Mouse (Mus musculus): ENCODE results near the gene Gm21915. TPM values are rescaled to one million over a fixed set of nuclear protein-coding genes. Genes with fewer than 3 reads are reported as not detected.

Gene Gm21915
- not detected in 2 replicates for polyA plus RNA-seq (2012; ENCODE audit: insufficient read depth, insufficient read length, low replicate concordance, missing spikeins)

DNA sequence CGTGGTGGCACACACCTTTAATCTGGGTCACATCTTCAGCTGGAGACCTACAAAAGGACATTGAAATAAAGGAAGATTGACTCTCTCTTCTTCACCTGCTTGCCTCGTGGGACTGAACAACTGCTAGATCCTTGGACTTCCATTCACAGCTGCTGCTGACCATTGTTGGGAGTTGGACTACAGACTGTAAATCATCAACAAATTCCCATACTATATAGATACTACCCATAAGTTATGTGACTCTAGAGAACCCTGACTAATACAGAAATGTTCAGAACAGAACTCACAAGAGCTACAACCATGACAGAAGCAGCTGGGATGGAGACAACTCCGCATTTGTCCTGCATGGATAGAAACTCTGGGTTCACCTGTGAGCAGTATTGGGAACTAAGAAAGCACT, at the start of gene Gm21915:
Gene Gm21915, plus strand, starts transcription at position 301 of the 400 bp plus-strand sequence.
- no peak for TF ChIP-seq POLR2A (IDR thresholded peaks at IDR 0.05; ENCODE audit: insufficient read depth, low read depth, low read length)
- no peak for TF ChIP-seq CTCF (IDR thresholded peaks at IDR 0.05; ENCODE audit: insufficient read depth, low read depth, low read length)
- Histone ChIP-seq H3K4me1 (ENCODE audit: control insufficient read depth, insufficient read depth, low read length) (peaks cover 8% of the 10 kb centered on the region; the same call in 1 of the 2 replicates), H3K27ac (ENCODE audit: insufficient read depth, low read depth, low read length) (no peak within 1 kb of the TSS), H3K4me3 (ENCODE audit: insufficient read depth, low read depth, low read length) (no peak within 1 kb of the TSS)
- WGBS = 91% methylated on average over 3 of the region's 3 CpGs

DNA sequence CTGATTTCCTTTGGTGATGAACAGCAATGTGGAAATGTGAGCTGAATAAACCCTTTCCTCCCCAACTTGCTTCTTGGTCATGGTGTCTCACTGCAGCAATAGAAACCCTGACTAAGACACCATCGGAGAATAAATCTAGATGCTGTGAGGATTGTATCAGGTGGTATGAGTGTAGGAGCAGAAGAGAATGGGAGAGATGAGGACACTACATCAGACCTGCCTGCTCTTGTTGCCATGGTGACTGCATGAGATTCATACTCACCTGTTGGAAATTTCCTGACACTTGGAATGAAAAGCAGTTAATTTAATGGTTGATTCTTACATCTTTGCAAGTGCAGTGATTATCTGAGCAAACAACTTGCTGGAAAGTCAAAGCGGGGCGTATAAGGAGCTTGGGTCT, 48.1 kb upstream of the Gm21915 start:
- peaks cover 2% of the 10 kb centered on the region; the same call in 1 of the 2 replicates for H3K4me1 ChIP-seq (ENCODE audit: control insufficient read depth, insufficient read depth, low read length)
- H3K4me3 ChIP-seq (ENCODE audit: insufficient read depth, low read depth, low read length) = no peak overlapping the region
- no peak overlapping the region for H3K27ac ChIP-seq (ENCODE audit: insufficient read depth, low read depth, low read length)
- WGBS = 94% methylated on average over 3 of the region's 3 CpGs
- no peak for TF ChIP-seq CTCF (IDR thresholded peaks at IDR 0.05; ENCODE audit: insufficient read depth, low read depth, low read length)
- no peak for TF ChIP-seq POLR2A (IDR thresholded peaks at IDR 0.05; ENCODE audit: insufficient read depth, low read depth, low read length)

DNA sequence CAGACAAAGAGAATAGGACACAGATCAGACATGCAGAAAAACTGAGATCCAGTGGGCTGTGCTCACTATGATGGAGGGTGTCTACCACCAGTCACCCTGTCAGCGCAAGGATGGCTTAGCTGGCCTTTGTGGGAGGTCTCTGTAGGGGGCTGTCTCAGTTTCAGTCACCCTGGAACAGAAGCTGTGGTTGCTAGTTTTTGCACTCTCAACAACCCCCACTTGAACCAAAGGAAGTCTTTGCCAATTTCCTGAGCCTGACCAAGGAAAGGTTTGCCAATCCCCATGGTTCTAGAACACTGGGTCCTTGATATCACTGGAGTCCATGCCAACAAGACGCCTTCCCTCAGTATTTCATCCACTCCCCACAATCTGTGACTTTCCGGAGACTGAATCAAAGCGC, 47.6 kb upstream of the Gm21915 start:
- Histone ChIP-seq H3K4me1 (ENCODE audit: control insufficient read depth, insufficient read depth, low read length) (peaks cover 2% of the 10 kb centered on the region; the same call in 1 of the 2 replicates), H3K4me3 (ENCODE audit: insufficient read depth, low read depth, low read length) (no peak overlapping the region), H3K27ac (ENCODE audit: insufficient read depth, low read depth, low read length) (no peak overlapping the region)
- 87% methylated on average over 4 of the region's 4 CpGs for WGBS
- no peak for TF ChIP-seq CTCF (IDR thresholded peaks at IDR 0.05; ENCODE audit: insufficient read depth, low read depth, low read length)
- TF ChIP-seq POLR2A (IDR thresholded peaks at IDR 0.05; ENCODE audit: insufficient read depth, low read depth, low read length) = no peak

DNA sequence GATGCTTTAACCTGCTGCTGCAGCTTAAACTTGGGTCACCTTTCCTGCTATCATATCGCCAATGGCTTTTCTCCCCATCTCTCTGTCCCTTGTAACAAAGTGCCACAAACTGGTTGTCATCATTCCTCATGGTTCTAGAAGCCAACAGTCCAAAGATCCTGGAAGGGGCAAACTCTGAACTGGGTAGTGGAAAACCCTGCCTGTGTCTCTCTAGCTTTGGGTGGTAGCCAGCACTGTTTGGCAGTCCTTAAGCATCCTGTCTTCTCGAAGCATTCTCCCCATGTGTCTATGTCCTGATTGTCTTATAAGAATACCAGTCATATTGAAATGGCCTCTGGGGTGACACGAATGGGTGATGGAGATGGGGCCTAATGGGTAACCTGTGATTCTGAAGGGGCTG, 45.1 kb upstream of the Gm21915 start:
- peaks cover 5% of the 10 kb centered on the region for H3K4me1 ChIP-seq (ENCODE audit: control insufficient read depth, insufficient read depth, low read length)
- no peak overlapping the region for H3K4me3 ChIP-seq (ENCODE audit: insufficient read depth, low read depth, low read length)
- TF ChIP-seq CTCF (IDR thresholded peaks at IDR 0.05; ENCODE audit: insufficient read depth, low read depth, low read length) (no peak), POLR2A (IDR thresholded peaks at IDR 0.05; ENCODE audit: insufficient read depth, low read depth, low read length) (no peak)
- 79% methylated on average over 3 of the region's 3 CpGs for WGBS
- no peak overlapping the region for H3K27ac ChIP-seq (ENCODE audit: insufficient read depth, low read depth, low read length)

DNA sequence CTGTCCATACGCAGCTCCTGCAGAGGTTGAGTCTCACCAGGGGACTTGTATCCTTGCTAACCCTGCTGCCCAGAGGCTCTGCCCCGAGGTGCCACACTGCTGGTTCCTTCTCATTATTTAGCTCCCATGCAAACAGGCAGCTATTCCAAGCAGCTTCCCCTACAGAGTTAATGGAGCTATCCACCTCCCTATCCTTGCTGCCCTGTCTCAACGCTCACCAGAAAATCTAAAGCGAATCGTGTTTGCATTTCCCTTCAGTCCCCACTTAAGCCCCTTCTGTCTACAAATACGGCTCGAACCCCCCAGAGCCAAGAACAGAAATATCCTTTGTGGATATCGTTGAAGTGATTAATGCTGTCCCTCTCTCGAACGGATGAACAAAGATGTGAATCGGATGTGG, 43.8 kb upstream of the Gm21915 start:
- Histone ChIP-seq H3K27ac (ENCODE audit: insufficient read depth, low read depth, low read length) (no peak overlapping the region), H3K4me1 (ENCODE audit: control insufficient read depth, insufficient read depth, low read length) (peaks cover 11% of the 10 kb centered on the region), H3K4me3 (ENCODE audit: insufficient read depth, low read depth, low read length) (no peak overlapping the region)
- 48% methylated on average over 11 of the region's 11 CpGs for WGBS
- no peak for TF ChIP-seq POLR2A (IDR thresholded peaks at IDR 0.05; ENCODE audit: insufficient read depth, low read depth, low read length)
- no peak for TF ChIP-seq CTCF (IDR thresholded peaks at IDR 0.05; ENCODE audit: insufficient read depth, low read depth, low read length)

DNA sequence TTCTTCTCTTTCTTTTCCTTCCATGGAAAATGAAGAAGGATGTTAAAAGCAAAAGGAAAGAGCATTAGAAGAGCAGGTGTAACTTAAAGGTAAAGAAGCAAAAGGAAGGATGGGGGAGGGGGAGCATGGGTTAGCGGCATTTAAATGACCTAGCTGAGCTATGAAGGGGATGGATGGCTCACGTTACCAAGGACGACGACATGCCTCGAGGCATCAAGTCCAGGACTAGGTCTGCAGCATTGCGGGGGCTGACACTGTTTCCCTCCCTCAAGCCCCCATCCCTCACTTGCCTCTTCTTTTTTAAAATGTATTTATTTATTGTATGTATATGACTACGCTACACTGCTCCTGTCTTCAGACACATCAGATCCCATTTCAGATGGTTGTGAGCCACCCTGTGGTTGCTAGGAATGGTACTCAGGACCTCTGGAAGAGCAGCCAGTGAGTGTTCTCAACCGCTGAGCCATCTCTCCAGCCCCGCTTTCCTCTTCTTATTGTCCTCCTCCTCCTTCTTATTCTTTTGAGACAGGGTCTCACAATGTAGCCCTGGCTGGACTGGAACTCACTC, 43.2 kb upstream of the Gm21915 start:
- Histone ChIP-seq H3K4me3 (ENCODE audit: insufficient read depth, low read depth, low read length) (no peak overlapping the region), H3K4me1 (ENCODE audit: control insufficient read depth, insufficient read depth, low read length) (peaks cover 11% of the 10 kb centered on the region), H3K27ac (ENCODE audit: insufficient read depth, low read depth, low read length) (no peak overlapping the region)
- no peak for TF ChIP-seq CTCF (IDR thresholded peaks at IDR 0.05; ENCODE audit: insufficient read depth, low read depth, low read length)
- no peak for TF ChIP-seq POLR2A (IDR thresholded peaks at IDR 0.05; ENCODE audit: insufficient read depth, low read depth, low read length)
- 73% methylated on average over 9 of the region's 9 CpGs for whole genome bisulfite sequencing

DNA sequence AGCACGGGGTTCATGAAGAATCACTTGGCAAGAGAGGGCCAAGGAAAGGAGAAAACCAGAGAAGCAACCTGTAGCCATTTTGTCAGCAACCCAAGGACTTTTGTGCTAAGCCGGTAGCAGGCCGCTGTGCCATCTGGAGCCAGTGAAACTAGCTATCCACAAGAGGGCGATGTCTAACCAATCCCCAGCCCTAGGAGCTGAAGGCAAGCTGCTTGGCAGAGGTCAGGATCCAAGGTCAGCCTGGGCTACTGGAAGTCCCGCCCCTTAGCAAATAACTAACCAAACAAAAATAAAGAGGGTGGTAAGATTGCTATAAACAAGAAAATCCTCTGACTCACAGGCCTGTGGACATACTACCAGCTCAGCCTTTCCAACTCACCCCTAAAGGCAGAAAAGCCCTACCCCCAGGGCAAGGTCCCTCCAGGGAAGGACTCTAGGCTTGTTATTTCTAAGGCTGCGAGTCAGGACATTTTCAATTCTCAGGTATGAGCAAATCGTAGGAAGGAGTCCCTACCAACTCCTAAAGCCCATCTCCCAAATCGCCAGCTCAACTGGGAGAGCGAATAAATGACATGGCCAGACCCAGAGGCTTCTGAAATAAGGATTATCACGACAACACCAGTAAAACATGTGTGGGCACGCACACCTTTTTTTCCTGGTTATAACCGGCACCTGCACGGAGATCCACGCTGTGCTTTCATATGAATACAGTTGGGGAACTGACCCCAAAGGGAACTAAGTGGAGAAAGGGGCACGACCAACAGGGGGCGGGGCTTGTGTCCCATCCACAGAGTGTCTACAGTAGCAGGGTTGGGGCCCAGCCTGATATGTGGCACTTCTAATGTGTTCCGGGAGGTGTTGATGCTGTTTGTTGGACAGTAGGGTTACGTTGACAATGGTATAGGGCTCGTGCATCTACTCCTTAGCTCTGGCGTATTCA, 42.0 kb upstream of the Gm21915 start:
- H3K27ac ChIP-seq (ENCODE audit: insufficient read depth, low read depth, low read length) = no peak overlapping the region
- TF ChIP-seq CTCF (IDR thresholded peaks at IDR 0.05; ENCODE audit: insufficient read depth, low read depth, low read length) (peak; percentile 34; the same call in 1 of the 2 replicates), POLR2A (IDR thresholded peaks at IDR 0.05; ENCODE audit: insufficient read depth, low read depth, low read length) (no peak)
- WGBS = 75% methylated on average over 20 of the region's 20 CpGs

DNA sequence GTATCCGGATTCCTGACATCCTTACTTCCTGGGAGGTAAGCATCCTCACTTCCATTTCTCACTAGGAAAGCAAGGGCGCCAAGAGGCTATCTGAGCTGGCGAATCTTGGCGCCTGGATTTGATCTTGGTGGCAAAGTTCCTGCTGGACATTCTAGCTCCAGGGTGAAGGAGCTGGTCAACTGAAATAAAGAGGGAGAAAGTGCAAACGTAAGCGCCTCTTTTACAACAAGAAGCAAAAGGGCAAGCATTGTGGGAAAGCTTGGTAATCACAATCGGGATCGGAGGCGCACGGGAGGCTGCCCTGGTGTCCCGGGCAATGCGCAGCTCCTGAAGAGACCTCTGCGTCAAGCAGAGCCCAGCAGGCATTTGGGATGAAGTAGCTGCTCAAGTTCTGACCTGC, 41.0 kb upstream of the Gm21915 start:
- H3K27ac ChIP-seq (ENCODE audit: insufficient read depth, low read depth, low read length) = no peak overlapping the region

More for the DNA sequence above, 42.0 kb upstream of the Gm21915 start:
- Histone ChIP-seq H3K4me1 (ENCODE audit: control insufficient read depth, insufficient read depth, low read length) (peaks cover 11% of the 10 kb centered on the region), H3K4me3 (ENCODE audit: insufficient read depth, low read depth, low read length) (no peak overlapping the region)

DNA sequence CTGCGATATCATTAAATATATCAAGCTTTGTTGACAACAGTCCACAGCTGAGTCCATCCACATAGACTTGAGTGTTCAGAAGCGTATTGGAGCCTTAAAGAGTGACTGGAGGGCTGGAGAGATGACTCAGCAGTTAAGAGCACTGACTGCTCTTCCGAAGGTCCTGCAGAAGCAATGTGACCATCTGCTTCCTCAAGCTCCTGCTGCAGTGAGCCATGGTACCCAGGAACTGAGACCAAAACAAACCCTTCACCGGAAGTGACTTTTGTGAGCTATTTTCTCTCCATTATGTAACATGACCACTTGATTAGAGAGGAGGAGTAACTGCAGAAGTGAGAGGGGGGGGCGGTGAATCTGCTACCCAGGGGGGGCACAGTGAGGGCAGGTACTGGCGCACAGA, 39.3 kb upstream of the Gm21915 start:
- TF ChIP-seq CTCF (IDR thresholded peaks at IDR 0.05; ENCODE audit: insufficient read depth, low read depth, low read length) = no peak
- TF ChIP-seq POLR2A (IDR thresholded peaks at IDR 0.05; ENCODE audit: insufficient read depth, low read depth, low read length) = no peak
- no peak overlapping the region for H3K4me3 ChIP-seq (ENCODE audit: insufficient read depth, low read depth, low read length)
- 62% methylated on average over 6 of the region's 6 CpGs for WGBS
- H3K27ac ChIP-seq (ENCODE audit: insufficient read depth, low read depth, low read length) = no peak overlapping the region
- H3K4me1 ChIP-seq (ENCODE audit: control insufficient read depth, insufficient read depth, low read length) = peaks cover 11% of the 10 kb centered on the region

More for the DNA sequence above, 41.0 kb upstream of the Gm21915 start:
- TF ChIP-seq CTCF (IDR thresholded peaks at IDR 0.05; ENCODE audit: insufficient read depth, low read depth, low read length) = no peak
- no peak for TF ChIP-seq POLR2A (IDR thresholded peaks at IDR 0.05; ENCODE audit: insufficient read depth, low read depth, low read length)
- Histone ChIP-seq H3K4me3 (ENCODE audit: insufficient read depth, low read depth, low read length) (no peak overlapping the region), H3K4me1 (ENCODE audit: control insufficient read depth, insufficient read depth, low read length) (peaks cover 11% of the 10 kb centered on the region)
- 63% methylated on average over 13 of the region's 13 CpGs for WGBS
